Mouse (Mus musculus) gastrocnemius, adult 2 months (tissue): ENCODE measurements around the gene Car2. TPM values are rescaled to one million over a fixed set of nuclear protein-coding genes. Genes with fewer than 3 reads are reported as not detected.

Experiments used
- DNase-seq: peaks from one replicate; pipeline ENCODE4 v3.0.0; 2022
- H3K27ac ChIP-seq: fragments of 200-600 bp; 2 replicates; pipeline ENCODE4 v1.8.1; 2022; ENCODE audit warnings: mild to moderate bottlenecking
- H3K4me3 ChIP-seq: fragments of 200-600 bp; 2 replicates; pipeline ENCODE4 v1.8.1; 2022; ENCODE audit warnings: mild to moderate bottlenecking, moderate library complexity
- CTCF ChIP-seq: fragments of 200-600 bp; IDR thresholded peaks from 2 replicates; pipeline ENCODE4 v1.8.1; 2022; ENCODE audit warnings: antibody characterized with exemption, mild to moderate bottlenecking, moderate library complexity
- intact Hi-C: fragments of 180-260 bp; cut with DNase I; formaldehyde crosslinking; loops from one replicate; pipeline ENCODE4 v1.15.1; 2025
- long read RNA-seq, 2 experiments: library from polyadenylated mRNA; stranded (forward); transcript quantifications; one replicate each; pipeline ENCODE4 v2.0.0; 2021
- total RNA-seq, 2 experiments: library from RNA; stranded (reverse); gene quantifications; 2 replicates each; pipeline ENCODE4 v1.2.3; 2021

Gene Car2
- total RNA-seq: 10 to 100 TPM; 12.8 to 20.3 TPM
- long read RNA-seq, experiment 1, transcript Car2-201 (7 exons, 1,788 nt): major isoform, 17 of 23 reads
- long read RNA-seq, experiment 1, partial matches to known transcripts: 0 of 23 reads
- long read RNA-seq, experiment 1, other reads (novel, unspliced or antisense): 6 of 23 reads
- long read RNA-seq, experiment 2, transcript Car2-201 (7 exons, 1,788 nt): major isoform, 22 of 27 reads
- long read RNA-seq, experiment 2, partial matches to known transcripts: 0 of 27 reads
- long read RNA-seq, experiment 2, other reads (novel, unspliced or antisense): 5 of 27 reads

GRCm38 (mm10) chr3:14886102-14887098, at the start of gene Car2:
Gene Car2, plus strand, starts transcription at chr3:14886273.
- DNase-seq: peak; percentile 85
- peak; percentile 68 for TF ChIP-seq CTCF
- Histone ChIP-seq H3K4me3 (peak within 1 kb of the TSS; percentile 88), H3K27ac (peak within 1 kb of the TSS; percentile 81)
- intact Hi-C loops: loop anchor here (2.0 to 10.0 kb wide), 2 partner anchors 208 to 308 kb away; no protein-coding TSS in a partner anchor

DNA sequence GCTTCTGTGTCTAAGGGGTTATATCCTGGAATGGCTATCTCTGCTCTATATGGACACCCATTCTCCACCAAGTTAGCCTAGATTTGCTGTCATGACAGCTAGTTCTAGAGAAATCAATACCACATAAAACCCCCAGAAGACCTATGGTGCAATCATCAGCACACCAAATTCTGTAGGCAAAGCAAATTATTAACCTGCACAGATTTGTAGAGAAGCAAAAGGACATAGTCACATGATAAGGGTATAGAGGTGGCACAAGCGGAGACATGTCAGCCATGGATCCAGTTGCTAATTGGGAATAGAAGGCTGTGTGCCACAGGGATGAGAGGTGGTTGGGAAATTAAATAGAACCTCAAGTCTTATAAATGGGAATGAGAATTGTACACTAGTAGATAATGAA, 47.1 kb upstream of the Car2 start:
- DNase-seq: no peak

DNA sequence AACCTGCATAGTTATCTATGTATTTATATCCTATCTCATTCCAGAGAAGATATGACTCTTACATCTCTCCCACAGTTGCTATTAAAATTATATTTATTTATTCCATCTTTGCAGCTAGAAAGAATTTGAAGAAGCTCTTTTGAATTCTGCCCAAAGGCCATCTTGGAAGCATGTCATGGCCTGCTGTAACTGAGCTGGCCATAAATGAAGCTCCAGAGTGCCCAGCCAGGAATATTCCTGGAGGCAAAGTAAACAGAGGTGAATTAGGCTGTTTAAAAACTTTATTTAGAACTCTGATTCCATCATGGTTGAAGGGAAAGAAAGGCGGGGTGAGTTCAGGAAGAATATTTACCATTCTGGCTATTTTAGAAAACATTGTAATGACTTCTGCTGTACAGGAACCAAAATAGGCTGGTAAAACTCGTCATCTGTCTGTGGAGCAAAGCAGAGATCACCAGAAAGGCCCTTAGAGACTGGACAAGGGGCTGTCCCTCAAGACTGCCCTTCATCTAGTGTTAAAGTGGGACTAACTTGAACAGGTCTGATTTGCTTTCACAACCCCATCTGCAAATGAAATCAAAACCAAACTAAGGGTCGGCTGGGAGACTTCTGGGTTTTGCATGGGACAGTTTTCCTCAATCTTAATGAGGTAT, 46.5 kb upstream of the Car2 start:
- peak; percentile 55 for DNase-seq
- H3K27ac ChIP-seq: peak overlapping the region; percentile 82
- H3K4me3 ChIP-seq: no peak overlapping the region
- intact Hi-C loops: loop anchor here (5.0 kb wide), 1 partner anchor 42 kb away; no protein-coding TSS in a partner anchor
- no peak for TF ChIP-seq CTCF

More for the DNA sequence above, 47.1 kb upstream of the Car2 start:
- no peak overlapping the region for H3K4me3 ChIP-seq
- intact Hi-C loops: loop anchor here (5.0 kb wide), 1 partner anchor 42 kb away; no protein-coding TSS in a partner anchor
- H3K27ac ChIP-seq: peak overlapping the region; percentile 82
- no peak for TF ChIP-seq CTCF

GRCm38 (mm10) chr3:14848587-14849254, 37.4 kb upstream of the Car2 start:
- no peak for TF ChIP-seq CTCF
- intact Hi-C loops: no loop called here
- no peak overlapping the region for H3K27ac ChIP-seq
- no peak for DNase-seq
- no peak overlapping the region for H3K4me3 ChIP-seq

DNA sequence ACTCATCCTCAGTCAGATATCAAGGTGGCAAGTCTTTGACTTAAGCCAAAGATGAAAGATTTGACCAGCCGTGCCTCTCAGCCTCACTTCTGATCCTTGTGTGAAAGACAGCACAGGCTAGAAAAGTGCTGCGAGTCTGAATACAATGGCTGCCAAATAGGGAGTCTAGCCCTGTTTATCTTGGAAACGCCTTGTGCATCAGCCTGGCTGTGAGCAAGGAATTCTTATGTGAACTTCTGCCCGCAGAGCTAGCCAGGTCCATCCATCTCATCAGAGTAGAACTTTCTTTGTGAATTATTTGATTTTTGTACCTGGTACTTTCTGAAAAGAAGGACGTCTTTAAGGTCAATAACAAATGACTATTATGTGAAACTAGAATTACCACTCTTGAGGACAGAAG, 32.1 kb upstream of the Car2 start:
- intact Hi-C loops: no loop called here
- no peak for DNase-seq
- no peak for TF ChIP-seq CTCF
- Histone ChIP-seq H3K4me3 (no peak overlapping the region), H3K27ac (no peak overlapping the region)

DNA sequence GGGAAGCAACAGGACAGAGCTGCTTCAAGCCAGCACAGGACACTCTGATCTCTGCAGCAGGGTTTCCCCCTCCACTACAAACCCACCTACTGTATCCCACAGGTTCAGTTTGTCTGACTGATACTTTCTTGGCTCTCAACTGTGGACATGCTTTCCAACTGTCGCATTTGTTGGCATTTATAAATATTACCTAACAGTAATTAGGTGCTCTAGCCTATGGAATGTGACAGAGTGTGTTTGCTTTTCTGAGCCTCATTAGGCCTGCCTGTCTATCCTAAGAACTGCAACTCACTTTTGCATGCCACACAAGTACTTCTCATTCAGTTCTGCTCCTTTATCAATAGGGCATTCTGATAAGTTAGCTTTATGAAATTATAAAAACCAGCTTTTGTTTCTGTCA, 31.6 kb upstream of the Car2 start:
- no peak for TF ChIP-seq CTCF
- no peak for DNase-seq
- Histone ChIP-seq H3K27ac (no peak overlapping the region), H3K4me3 (no peak overlapping the region)
- intact Hi-C loops: no loop called here

DNA sequence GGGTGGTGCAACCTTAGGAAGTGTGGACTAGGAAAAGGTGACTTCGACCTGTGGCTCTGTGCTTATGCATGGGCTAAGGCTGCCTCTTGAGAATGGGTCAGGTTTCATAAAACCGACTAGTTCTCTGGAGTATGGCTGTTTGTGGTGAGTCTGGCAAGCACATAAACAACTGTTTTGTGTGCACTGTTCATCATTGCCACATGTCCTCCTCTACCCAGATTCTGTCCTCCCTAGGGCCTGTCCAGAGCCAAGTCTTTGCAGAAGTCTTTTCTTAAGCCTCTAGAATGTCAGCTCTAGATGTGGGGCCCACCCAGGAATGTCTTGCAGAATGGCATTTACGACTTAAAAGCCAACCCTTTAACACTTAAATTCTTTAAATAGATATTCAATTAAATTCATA, 28.2 kb upstream of the Car2 start:
- H3K4me3 ChIP-seq: no peak overlapping the region
- no peak for TF ChIP-seq CTCF
- DNase-seq: no peak
- no peak overlapping the region for H3K27ac ChIP-seq
- intact Hi-C loops: no loop called here

DNA sequence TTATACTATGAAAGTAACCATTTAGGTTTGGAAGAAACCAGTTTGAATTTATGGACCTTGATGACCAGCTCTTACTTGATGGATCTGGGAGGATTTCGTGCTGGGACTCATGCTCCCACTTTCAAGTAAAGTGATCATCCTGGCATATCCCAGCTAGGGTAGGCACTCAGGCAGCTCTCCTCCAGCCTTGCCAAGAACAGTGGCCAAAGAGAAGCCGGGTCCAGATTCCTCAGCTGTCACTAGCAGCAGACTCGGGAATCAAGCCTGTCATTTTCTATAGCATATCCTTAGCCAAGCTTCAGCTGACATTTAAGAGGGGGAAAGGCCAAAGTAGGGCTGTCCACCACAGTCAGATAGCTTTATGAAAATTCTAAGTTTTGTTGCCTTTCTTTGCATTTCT, 25.8 kb upstream of the Car2 start:
- H3K4me3 ChIP-seq: no peak overlapping the region
- DNase-seq: peak; percentile 82
- intact Hi-C loops: loop anchor here (5.0 kb wide), 1 partner anchor 63 kb away; no protein-coding TSS in a partner anchor
- TF ChIP-seq CTCF: no peak
- H3K27ac ChIP-seq: peak overlapping the region; percentile 82

- Histone ChIP-seq H3K4me3 (peak overlapping the region; percentile 72), H3K27ac (peak overlapping the region; percentile 82)
- DNase-seq: no peak
- no peak for TF ChIP-seq CTCF
- intact Hi-C loops: loop anchor here (5.0 kb wide), 1 partner anchor 64 kb away; no protein-coding TSS in a partner anchor
Measured at GRCm38 (mm10) chr3:14861165-14861564, 24.9 kb upstream of the Car2 start.

DNA sequence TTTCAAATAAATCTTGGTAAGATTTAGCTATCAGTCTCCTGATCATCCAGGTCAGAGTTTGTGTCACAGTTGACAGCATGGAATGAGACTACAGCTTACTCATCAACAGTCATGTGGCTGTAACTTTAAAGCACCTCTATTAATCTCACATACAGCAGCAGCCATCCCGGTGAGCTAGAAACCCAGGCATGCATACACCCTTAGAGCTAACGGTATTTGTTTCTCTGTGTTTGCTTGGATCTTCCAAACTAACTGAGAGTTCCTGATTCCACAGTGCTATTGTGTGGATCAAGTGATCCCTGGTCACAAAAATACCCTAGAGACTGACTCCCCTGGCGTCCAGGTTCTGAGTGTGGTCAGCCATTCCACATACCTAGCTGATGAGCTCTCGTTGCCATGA, 24.3 kb upstream of the Car2 start:
- intact Hi-C loops: loop anchor here (5.0 kb wide), 1 partner anchor 64 kb away; no protein-coding TSS in a partner anchor
- TF ChIP-seq CTCF: no peak
- DNase-seq: no peak
- H3K27ac ChIP-seq: peak overlapping the region; percentile 82
- peak overlapping the region; percentile 72 for H3K4me3 ChIP-seq

DNA sequence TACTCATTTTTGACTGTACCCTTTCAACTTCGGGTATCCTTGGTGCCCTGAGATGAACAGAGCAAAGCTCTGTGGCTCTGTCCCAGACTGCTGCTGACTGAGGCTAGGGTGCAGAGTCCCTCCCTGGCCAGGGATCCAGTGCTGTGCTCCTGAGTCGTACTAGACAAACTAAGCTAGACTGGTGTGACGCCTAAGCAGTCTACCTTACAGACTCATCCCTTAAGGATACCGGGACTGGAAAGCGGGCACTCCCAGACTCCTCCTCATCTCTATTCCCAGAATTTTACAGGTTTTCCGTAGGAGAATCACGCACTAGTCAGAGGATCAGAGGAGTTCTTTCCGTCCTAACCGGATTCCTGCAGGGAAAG, 23.4 kb upstream of the Car2 start:
- intact Hi-C loops: loop anchor here (5.0 kb wide), 1 partner anchor 65 kb away; no protein-coding TSS in a partner anchor
- H3K27ac ChIP-seq: peak overlapping the region; percentile 82
- peak overlapping the region; percentile 72 for H3K4me3 ChIP-seq
- TF ChIP-seq CTCF: no peak
- DNase-seq: peak; percentile 51
